Mouse (Mus musculus): ENCODE data around the gene Kcnma1.

DNA sequence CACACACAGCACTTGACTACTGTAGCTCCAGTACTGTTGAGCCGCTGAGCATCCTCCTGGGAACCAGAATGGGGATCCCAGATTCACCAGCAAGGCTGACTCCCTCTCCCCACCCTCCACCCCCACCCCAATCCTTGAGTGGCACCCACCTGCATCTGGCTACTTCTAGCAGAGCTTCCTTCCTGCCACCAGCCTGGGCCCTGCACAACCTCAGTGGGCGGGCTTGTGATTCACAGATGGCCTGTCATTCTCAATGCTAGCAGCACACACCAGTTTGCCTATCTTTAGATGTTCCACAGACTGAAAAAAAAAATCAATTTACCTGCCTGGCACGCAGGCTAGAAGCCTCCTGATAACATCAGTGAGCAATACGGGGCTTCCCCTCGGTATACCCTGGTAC is 116.5 kb downstream of the Kcnma1 start:
- TF ChIP-seq CTCF (IDR thresholded peaks at IDR 0.05; ENCODE audit: low read depth) (no peak), EP300 (IDR thresholded peaks at IDR 0.05; ENCODE audit: low read depth) (no peak)
